Mouse (Mus musculus) B cell, adult 2 months (primary cell): Measurements from ENCODE around the gene Letm1.
A peak's percentile ranks its signal among the peaks of the same experiment; 100 is the strongest.

Experiments used
- DNase-seq, 2 experiments: peaks; one replicate each; pipeline ENCODE4 v3.0.0; 2022

Gene Letm1

GRCm38 (mm10) chr5:33782345-33782998 lies at the start of gene Letm1:
Gene Letm1, minus strand, starts transcription at chr5:33782817.
- DNase-seq = peak; percentile 93 to 94

- DNase-seq = peak; percentile 43 to 49
Measured at GRCm38 (mm10) chr5:33830832-33831231, 48.2 kb upstream of the Letm1 start.

GRCm38 (mm10) chr5:33829958-33830357 lies 47.3 kb upstream of the Letm1 start:
- no peak for DNase-seq

- no peak for DNase-seq
Measured at GRCm38 (mm10) chr5:33828107-33828506, 45.5 kb upstream of the Letm1 start.

GRCm38 (mm10) chr5:33826001-33826400 lies 43.4 kb upstream of the Letm1 start:
- DNase-seq = no peak

GRCm38 (mm10) chr5:33822456-33822855 lies 39.8 kb upstream of the Letm1 start:
- peak; percentile 4 to 10 for DNase-seq

GRCm38 (mm10) chr5:33821901-33822427 lies 39.3 kb upstream of the Letm1 start:
- DNase-seq = no peak

GRCm38 (mm10) chr5:33820733-33821621 lies 38.4 kb upstream of the Letm1 start:
- DNase-seq = peak; percentile 37 to 54

GRCm38 (mm10) chr5:33819876-33820732 lies 37.5 kb upstream of the Letm1 start, which contains the start of gene Nsd2:
Gene Nsd2, plus strand, starts transcription at chr5:33820725.
- DNase-seq = peak; percentile 80 to 88

GRCm38 (mm10) chr5:33819141-33819875 lies 36.7 kb upstream of the Letm1 start:
- DNase-seq = no peak

GRCm38 (mm10) chr5:33818104-33818503 lies 35.5 kb upstream of the Letm1 start:
- DNase-seq = no peak

GRCm38 (mm10) chr5:33816008-33816725 lies 33.5 kb upstream of the Letm1 start:
- DNase-seq = no peak

- DNase-seq = peak in 1 of 2 experiments; percentile 16
Measured at GRCm38 (mm10) chr5:33811519-33811918, 28.9 kb upstream of the Letm1 start.

- no peak for DNase-seq
Measured at GRCm38 (mm10) chr5:33803337-33803736, 20.7 kb upstream of the Letm1 start.

- DNase-seq = no peak
Measured at GRCm38 (mm10) chr5:33791912-33792643, 9.5 kb upstream of the Letm1 start.

GRCm38 (mm10) chr5:33782999-33783390 lies 378 bp upstream of the Letm1 start:
- no peak for DNase-seq

- DNase-seq = no peak
Measured at GRCm38 (mm10) chr5:33781964-33782344, 663 bp downstream of the Letm1 start.

- DNase-seq = no peak
Measured at GRCm38 (mm10) chr5:33777195-33777594, 5.4 kb downstream of the Letm1 start.

- DNase-seq = no peak
Measured at GRCm38 (mm10) chr5:33743481-33743880, 39.1 kb downstream of the Letm1 start.

GRCm38 (mm10) chr5:33740548-33740947 lies 42.1 kb downstream of the Letm1 start:
- no peak for DNase-seq

- no peak for DNase-seq
Measured at GRCm38 (mm10) chr5:33738341-33738740, 44.3 kb downstream of the Letm1 start.
